Mouse (Mus musculus): ENCODE results near the gene Hnrnpr.

The Hnrnpr gene

GRCm38 (mm10) chr4:136310229-136311041, at the start of gene Hnrnpr:
TSS of gene Hnrnpr (plus strand) at chr4:136310942.
- DNase-seq: peak; percentile 100

GRCm38 (mm10) chr4:136261912-136262311, 48.8 kb upstream of the Hnrnpr start:
- no peak for DNase-seq

DNA sequence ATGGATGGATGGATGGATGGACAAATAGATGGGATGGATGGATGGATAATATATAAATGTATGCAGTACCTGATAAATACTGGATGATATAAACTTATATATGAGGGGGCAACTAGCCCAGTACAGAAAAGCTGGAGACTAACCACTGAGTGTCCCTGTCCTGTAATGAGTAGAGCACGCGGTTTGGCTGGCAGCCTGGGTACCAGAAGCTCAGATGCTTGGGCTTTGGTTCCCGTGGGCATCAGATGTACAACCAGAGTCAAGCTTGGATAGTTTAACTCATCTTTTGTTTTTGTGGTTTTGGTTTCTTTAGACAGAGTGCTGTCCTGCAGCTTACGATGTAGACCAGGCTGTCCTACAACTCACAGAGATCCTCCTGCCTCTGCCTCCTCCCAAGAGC, 47.2 kb upstream of the Hnrnpr start:
- DNase-seq: no peak

DNA sequence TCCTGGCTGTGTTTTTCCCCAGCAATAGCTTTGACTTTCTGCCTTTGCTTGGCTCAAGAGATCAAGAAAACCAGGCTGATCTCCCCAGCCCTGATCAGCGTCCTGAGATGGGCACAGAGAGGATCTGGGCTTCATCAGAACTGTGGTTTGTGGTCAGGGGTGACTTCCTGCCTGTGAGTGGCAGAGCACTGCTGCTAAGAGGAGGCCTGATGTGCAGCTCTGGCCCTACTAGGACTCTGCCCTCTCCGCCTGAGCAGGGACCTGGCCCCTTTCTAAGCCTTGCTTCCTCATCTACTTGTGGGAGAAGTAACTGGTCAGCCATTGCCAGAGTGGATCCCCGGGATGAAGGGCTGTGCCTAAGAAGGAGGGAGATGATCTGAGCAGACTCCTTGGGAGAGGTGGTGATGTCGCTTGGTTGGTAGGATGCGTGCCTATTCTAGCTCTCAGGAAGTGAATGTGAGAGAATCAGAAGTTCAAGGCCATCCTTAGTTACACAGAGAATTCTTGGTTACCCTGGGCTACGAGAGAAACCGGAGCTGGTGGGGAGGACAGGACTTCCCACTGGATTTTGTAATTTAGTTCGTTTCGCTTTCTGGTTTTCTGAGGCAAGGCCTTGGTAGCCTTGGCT, 43.9 kb upstream of the Hnrnpr start:
- DNase-seq: no peak

DNA sequence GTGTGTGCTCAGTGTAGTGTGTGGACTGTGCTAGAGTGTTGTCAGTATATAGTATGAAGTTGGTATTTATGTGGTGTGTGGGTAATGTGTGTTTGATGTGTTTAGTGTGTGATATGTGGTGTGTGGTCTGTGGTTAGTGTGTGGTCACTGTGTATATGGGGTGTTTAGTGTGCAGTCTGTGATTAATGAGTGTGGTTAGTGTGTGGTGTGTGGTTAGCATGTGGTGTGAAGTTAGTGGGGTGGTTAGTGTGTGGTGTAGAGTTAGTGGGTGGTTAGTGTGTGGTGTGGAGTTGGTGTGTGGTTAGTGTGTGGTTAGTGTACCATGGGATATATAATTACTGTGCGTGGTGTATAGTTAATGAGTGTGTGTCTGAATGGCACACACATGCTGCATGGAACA, 41.8 kb upstream of the Hnrnpr start:
- no peak for DNase-seq

GRCm38 (mm10) chr4:136270648-136271047, 40.1 kb upstream of the Hnrnpr start:
- no peak for DNase-seq

DNA sequence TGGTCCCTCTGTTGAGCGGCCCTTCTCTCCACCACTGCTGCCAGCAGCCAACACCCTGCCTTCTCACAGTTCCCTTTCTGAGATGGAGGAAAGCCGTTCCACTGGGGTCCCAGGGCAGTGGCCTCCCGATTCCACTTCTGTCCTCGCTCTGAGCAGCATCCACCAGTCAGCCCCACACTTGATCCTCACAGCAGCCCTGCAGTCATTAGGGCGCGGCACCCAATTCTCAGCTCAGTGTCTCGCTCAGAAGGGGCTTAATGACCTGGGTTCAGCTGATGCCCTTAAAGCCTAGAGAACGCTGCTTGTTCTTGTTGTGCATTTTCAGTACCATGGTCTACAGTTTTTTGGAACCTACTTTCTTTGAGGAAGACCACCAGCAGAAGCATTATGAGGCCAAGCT, 29.6 kb upstream of the Hnrnpr start:
- DNase-seq: no peak

DNA sequence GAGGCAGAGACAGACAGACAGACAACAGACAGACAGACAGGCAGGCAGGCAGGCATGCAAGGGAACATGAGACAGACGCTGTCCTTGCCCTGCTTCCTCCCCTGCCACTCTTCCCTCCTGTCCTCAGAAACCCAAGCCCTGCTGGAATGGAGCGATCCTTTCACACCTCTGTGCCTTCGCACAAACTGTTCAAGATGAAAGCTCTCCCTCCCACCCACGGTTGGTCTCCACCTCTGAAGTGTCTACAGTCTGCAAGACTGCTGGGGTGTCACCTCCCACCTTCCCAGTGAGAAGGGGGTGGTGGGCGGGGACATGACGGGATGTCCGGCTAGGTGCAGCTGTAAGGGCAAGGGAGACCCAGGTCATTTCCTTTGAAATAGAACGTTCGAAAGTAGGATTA, 29.1 kb upstream of the Hnrnpr start:
- no peak for DNase-seq

- no peak for DNase-seq
Observed at GRCm38 (mm10) chr4:136282621-136283480, 27.9 kb upstream of the Hnrnpr start.

DNA sequence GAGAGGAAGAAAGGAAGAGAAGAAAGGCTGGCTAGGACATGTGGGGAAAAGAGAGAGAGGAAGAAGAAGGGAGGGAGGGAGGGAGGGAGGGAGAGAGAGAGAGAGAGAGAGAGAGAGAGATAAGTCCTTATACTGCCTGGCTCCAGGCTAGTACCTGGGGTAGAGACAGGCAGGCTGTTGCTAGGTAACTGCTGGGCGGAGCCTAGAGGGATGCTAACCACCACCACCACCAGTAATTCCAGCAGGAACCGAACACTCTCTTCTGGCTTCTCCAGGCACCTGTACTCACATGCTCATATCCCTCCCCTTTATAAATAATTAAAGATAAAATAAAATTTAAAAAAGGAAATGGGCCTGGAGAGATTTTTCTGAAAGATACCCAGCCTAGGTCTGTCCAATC, 27.0 kb upstream of the Hnrnpr start:
- DNase-seq: peak; percentile 51 to 67

DNA sequence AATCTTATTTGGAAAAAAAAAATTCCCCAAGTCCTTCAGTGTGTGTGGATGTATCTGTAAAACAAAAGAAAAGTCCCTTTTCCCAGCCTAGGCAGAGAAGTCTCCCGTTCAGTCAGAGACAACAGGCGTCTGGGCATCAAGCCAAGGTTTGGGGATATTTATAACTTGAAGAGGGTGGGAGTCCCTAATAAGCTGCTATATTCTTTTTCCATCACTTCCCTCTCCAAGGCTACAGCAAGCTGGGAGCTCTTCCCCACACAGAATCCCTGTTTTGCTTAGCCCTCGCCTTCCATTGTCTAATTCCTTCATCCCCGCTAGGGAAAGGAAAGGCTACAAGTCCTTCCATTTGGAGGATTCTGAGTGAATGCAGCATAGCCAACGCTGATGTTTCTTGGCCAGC, 26.3 kb upstream of the Hnrnpr start, which contains the start of gene Zfp46:
Gene Zfp46 (plus strand): TSS at position 229 of the 400 bp plus-strand sequence.
- peak; percentile 91 to 94 for DNase-seq

- DNase-seq: peak in 1 of 2 experiments; percentile 61
Observed at GRCm38 (mm10) chr4:136284891-136285290, 25.9 kb upstream of the Hnrnpr start.

- peak; percentile 94 to 97 for DNase-seq
Observed at GRCm38 (mm10) chr4:136285348-136285810, 25.4 kb upstream of the Hnrnpr start.

DNA sequence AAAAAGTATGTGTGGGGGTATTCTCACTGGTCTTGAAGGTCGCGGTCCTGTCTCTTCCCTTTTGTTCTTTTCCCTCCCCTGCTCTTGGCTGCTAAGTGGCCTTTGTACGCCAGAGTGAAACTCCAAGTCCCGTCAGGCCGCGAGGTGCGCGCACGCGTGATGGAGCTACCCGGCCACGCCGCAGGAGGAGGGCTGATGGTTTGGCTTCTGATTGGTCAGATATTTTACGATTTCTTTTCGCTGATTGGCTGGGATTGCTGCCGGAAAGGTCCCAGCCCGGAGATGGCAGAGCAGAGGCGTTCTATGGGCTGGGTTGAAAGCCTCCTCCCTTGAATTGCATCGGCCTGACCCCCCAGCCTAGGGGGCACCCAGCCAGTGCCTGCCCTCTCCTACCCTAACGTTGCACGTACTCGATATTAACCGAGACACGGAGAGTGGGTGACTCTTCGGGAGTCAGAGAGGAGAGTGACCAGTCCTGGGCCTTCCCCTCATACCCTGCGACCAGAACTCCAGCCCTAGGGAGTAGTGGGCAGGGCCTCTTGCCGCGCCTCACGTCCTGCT, 24.9 kb upstream of the Hnrnpr start:
- peak; percentile 98 for DNase-seq

DNA sequence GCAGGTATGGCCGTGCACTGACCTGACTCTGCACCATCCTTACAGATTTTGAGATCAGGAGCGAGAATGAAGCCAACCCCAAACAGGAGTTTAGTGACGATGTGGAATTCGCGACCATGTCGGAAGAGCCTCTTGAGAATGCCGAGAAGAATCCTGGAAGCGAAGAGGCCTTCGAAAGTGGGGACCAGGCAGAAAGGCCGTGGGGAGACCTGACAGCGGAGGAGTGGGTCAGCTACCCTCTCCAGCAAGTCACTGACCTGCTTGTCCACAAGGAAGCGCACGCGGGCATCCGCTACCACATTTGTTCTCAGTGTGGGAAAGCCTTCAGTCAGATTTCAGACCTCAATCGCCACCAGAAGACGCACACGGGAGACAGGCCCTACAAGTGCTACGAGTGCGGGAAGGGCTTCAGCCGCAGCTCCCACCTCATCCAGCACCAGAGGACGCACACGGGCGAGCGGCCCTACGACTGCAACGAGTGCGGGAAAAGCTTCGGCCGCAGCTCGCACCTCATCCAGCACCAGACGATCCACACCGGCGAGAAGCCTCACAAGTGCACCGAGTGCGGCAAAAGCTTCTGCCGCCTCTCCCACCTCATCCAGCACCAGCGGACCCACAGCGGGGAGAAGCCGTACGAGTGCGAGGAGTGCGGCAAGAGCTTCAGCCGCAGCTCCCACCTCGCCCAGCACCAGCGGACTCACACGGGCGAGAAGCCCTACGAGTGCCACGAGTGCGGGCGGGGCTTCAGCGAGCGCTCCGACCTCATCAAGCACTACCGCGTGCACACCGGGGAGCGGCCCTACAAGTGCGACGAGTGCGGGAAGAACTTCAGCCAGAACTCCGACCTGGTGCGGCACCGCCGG, 20.6 kb upstream of the Hnrnpr start:
- DNase-seq: no peak

DNA sequence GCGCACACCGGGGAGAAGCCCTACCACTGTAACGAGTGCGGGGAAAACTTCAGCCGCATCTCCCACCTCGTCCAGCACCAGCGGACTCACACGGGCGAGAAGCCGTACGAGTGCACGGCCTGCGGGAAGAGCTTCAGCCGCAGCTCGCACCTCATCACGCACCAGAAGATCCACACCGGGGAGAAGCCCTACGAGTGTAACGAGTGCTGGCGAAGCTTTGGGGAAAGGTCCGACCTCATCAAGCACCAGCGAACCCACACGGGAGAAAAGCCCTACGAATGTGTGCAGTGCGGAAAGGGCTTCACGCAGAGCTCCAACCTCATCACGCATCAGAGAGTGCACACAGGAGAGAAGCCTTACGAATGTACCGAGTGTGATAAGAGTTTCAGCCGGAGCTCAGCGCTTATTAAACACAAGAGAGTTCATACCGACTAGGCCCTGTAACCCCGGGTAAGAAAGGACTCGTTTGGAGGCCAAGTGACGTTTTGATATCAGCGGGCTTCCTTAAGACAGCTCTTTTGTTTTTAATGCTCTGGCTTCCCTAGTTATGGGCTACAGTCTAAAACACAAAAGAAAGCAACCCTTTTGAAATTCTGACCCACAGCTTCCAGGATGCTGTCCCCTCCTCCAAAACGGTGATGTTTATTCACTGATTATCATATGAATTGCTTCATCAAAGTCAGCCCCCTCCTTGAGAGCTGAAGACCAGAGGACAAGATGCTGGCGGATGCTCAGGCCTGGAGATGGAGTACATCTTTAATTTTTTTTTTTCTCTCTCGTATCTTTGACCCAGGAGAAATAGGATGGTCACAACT, 19.8 kb upstream of the Hnrnpr start:
- no peak for DNase-seq

- no peak for DNase-seq
Observed at GRCm38 (mm10) chr4:136291692-136292091, 19.1 kb upstream of the Hnrnpr start.

DNA sequence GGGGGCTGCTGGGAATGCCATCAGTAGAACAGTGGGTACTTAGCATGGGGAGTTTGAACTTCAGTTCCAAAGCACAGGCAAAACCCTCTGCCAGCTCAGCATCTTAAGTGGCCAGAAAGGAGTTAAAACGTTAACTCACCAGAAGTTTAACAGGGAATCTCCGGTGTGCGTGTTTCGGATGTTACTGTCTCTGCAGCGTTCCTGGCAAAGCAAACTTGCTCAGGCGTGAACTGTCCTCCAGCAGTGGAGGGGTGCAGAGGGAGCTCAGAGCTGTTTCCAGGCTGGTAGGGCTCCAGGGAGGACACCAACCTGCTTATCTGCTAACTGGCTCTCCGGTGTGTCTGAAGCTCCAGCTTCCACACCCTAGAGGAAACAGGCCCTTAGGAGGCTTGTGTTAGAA, 14.8 kb upstream of the Hnrnpr start:
- DNase-seq: no peak

DNA sequence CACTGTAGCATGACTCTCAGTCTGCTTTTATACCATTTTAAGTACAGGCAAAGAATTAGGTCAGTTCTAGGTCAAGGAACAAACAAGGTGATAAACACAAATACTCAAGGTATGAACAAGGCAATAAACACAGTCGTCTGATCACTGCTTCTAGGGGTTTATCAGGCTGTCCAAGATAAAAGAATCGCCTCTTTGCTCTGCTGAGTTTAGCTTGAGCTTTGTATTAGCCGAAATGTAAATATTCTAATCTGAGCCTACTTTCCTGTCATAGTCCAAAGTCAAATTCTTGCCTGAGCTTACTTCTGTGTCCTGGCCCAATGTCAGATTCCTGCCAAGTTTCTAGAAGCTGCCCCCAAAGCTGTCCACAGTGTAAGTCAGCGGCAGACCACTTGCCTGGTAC, 8.3 kb upstream of the Hnrnpr start:
- no peak for DNase-seq

DNA sequence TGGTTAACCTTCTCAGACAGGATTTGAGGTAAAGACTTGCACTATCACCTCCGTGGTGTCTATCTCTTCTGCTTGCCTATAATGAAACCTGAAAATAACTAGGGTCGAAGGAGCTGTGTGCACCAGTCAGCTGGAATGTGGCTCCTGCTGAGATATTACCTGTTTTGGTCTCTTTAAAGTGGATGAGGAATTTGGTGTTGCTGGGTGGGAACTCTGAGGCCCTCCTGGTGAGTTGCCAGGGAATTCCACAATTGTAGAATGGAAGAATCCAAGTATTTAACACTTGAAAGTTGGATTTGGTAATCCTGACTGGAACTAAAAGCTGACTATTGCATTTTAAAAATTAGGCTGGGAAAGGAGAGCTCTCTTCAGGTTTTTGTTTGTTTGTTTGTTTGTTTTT, 6.6 kb upstream of the Hnrnpr start:
- DNase-seq: no peak

DNA sequence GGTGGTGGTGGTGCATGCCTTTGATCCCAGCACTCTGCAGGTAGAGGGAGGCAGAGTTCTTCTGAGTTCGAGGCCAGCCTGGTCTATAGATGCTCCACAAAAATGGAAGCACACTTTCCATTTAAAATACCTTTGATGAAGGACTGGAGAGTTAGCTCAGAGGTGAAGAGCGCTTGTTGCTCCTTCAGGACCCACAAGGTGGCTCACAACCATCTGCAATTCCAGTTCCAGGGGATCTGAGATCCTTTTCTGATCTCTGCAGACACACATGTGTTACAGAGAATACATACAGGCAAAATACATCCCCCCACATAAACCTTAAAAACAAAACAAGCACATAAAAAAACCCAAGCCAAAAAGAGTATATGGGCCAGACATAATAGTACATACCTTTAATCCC, 2.4 kb upstream of the Hnrnpr start:
- no peak for DNase-seq
